Mouse (Mus musculus): Measurements from ENCODE around the gene Tor4a.

Gene Tor4a

DNA sequence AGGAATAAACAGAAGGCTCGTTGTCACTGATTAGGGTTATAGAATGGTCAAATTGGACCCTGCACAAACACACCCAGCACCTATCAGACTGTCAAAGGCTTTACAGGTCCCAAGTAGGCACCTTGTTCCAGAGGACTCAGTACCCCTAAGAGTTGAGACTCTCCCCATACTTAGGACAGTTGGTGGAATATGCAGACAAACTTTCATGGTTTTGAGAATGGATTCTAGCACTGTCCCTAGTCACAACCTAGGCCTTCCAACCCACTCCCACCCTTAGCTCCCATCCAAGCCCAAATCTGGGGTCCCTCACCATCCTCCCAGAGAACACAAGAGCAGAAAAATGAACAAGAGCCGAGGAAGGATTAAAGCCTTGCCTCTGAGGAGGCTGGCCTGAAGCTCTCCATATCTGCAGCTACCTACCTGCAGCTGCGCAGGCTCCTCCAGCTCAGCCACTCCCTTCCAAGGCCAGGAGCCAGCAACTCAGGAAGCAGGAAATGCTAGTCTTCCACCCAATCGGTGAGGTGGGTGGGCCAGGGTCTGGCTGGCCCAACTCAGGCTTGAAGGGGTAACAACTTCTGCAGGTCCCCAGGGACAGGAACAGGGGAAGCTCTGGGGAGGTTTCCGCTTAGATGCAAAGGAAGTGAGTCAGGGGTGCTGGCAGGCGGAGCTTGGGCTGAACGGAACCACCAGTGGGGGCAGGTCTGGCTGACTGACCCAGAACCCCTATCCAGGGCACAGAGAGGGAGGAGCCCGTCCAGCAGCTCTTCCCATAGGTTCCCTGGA, at the start of gene Tor4a:
Tor4a (minus strand) TSS at position 715 of the 783 bp plus-strand sequence.
- no peak; the same call in 1 of the 2 replicates for TF ChIP-seq GATA4 (IDR thresholded peaks at IDR 0.05; ENCODE audit: insufficient replicate concordance, low read length)

- no peak for TF ChIP-seq GATA4 (IDR thresholded peaks at IDR 0.05; ENCODE audit: insufficient replicate concordance, low read length)
Measured at GRCm38 (mm10) chr2:25244144-25244543, 47.5 kb upstream of the Tor4a start.

DNA sequence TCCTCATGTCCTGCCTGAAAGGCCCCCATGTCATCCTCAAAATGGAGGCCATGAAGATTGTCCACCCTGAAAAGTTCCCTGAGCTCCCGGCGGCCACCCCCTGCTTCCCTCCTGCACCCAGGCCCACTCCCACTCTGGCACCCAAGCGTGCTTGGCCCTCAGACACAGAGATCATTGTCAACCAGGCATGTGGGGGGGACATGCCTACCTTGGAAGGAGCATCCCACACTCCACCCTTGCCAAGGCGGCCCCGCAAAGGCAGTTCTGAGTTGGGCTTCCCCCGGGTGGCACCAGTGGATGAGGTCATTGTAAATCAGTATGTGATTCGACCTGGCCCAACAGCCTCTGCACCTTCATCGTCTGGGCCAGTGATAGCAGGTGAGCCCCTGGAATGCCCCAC, 46.7 kb upstream of the Tor4a start:
- no peak for TF ChIP-seq GATA4 (IDR thresholded peaks at IDR 0.05; ENCODE audit: insufficient replicate concordance, low read length)

DNA sequence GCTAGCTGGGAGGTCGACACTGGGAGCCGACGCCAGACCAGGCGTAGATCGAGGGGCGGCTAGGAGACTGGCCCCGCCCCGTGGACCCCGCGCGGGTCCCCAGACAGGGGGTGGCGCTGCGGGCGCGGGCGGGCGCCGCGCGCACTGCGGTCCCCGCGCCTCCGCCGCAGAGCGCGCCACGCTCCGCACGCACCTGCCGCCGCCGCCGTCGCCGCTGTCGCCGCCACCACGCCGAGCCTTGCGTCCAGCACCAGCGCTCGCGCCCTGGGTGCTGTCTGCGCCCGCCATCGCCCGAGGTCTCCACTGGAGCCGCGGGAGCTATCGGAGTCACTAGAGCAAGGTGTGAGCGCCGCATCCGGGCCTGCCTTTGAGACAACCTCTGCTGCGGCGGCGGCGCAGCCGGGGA, 45.4 kb upstream of the Tor4a start, which contains the start of the genes Rnf208 and Cysrt1:
Rnf208 (plus strand) TSS at position 155 of the 406 bp plus-strand sequence.
Cysrt1 (minus strand) TSS at position 352 of the 406 bp plus-strand sequence.
- no peak for TF ChIP-seq GATA4 (IDR thresholded peaks at IDR 0.05; ENCODE audit: insufficient replicate concordance, low read length)

DNA sequence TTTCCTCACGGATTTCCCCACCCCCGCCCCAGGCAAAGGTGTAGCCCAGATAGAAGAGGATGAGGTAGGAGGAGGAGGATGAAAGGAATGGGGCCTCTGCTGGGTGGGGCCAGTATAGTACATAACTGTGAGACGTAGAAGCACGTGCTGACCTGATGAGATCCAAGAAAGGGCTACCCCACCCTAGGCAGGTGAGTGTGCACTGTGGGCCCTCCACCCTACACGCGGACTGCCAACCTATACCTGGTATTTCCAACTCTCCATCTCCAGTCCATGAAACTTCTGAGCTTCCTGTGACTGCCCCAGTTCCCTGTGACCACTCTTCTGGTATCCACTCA, 44.7 kb upstream of the Tor4a start:
- no peak for TF ChIP-seq GATA4 (IDR thresholded peaks at IDR 0.05; ENCODE audit: insufficient replicate concordance, low read length)

- no peak for TF ChIP-seq GATA4 (IDR thresholded peaks at IDR 0.05; ENCODE audit: insufficient replicate concordance, low read length)
Measured at GRCm38 (mm10) chr2:25240723-25241437, 44.2 kb upstream of the Tor4a start.

DNA sequence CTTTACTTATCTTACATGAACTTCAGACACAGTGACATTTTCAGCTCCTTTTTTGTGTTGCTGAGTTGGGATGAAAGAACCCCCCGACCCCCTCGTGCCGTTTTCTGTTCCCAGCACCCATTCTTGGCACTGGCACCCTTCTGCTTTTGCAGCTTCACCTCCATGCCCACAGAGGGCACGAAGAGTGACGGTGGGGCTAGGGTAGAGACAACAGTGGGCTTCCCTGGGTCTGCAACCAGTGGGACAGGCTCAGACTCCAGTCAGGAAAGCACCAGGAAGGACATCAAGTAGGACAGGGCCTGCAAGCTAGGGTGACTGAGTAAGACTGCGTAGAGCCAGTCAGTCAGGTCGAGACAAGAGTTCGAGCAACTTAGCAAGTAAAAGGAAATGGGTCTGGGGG, 43.6 kb upstream of the Tor4a start:
- TF ChIP-seq GATA4 (IDR thresholded peaks at IDR 0.05; ENCODE audit: insufficient replicate concordance, low read length), result no peak

DNA sequence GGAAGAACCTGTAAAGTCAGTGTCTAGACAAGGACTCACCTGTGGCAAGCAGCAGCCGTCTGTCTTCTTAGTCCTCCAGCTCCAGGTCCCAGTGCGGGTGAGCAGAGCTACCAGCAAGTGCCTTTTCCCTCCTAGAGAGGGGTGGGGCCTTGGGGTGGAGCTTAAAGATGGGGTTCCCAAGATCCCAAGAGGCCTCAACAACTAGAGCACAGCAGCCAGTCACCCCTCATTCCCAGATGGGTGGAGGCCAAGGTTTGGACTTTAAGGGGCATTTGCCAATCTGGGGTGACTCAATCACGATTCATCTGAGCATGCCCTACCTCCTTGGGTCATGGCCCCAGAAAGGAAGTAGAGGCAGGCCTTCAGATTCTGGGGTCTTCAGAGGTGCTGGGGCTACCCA, 43.1 kb upstream of the Tor4a start:
- TF ChIP-seq GATA4 (IDR thresholded peaks at IDR 0.05; ENCODE audit: insufficient replicate concordance, low read length), result no peak

GRCm38 (mm10) chr2:25238106-25238505, 41.4 kb upstream of the Tor4a start:
- TF ChIP-seq GATA4 (IDR thresholded peaks at IDR 0.05; ENCODE audit: insufficient replicate concordance, low read length), result no peak

- TF ChIP-seq GATA4 (IDR thresholded peaks at IDR 0.05; ENCODE audit: insufficient replicate concordance, low read length), result no peak
Measured at GRCm38 (mm10) chr2:25237522-25237921, 40.8 kb upstream of the Tor4a start.

DNA sequence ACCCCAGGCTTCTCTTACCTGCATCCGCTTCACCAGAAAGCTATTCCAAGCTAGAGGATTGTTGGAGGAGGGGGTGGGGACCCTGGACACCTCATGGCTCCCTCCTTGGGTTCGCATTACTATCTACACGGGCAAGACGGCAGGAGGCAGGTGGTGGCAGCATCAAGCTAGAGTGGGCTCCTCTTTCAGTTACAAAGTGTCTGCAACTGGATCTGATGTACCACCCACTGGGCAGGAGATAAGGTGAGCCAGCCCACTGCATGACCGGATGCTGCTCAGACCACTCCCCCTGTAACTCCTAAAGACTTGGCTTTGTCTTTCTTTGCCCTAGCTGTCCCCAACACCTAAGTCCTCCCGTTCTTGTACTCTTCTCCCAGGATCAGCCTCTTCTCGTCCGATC, 39.9 kb upstream of the Tor4a start, which contains the start of gene Rnf224:
Rnf224 (minus strand) TSS at position 174 of the 400 bp plus-strand sequence.
- TF ChIP-seq GATA4 (IDR thresholded peaks at IDR 0.05; ENCODE audit: insufficient replicate concordance, low read length), result no peak

DNA sequence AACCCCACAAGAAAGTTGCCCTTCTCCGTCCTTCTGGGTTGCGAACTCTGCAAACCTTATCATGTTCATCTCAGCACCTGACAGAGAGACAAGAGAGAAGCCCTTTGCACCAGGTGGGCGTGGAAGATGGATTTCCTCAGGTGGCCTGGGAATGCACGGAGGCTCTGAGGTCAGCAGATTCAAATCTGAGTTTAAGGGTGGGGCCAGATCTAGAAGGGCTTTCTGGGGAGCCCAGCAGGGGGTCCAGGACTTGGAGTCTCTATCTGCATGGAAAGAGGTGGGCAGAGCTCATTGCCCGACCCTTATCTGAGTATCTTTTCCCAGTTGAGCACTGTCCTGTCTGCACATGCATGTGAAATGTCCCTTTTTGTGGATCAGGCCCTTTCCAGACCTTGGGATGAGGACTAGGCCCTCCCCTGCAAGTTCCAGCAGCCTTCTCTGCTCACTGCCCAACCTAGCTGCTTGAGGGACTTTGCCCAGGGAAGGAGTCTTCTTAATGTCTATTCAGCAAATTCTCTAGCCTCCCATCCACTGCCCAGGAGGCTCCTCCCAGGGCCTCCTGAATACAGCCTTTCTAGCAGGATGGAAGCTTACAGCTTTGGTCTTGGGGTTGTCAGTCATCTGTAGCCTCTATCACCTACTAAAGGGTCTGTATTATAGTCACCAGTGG, 38.0 kb upstream of the Tor4a start:
- no peak for TF ChIP-seq GATA4 (IDR thresholded peaks at IDR 0.05; ENCODE audit: insufficient replicate concordance, low read length)

DNA sequence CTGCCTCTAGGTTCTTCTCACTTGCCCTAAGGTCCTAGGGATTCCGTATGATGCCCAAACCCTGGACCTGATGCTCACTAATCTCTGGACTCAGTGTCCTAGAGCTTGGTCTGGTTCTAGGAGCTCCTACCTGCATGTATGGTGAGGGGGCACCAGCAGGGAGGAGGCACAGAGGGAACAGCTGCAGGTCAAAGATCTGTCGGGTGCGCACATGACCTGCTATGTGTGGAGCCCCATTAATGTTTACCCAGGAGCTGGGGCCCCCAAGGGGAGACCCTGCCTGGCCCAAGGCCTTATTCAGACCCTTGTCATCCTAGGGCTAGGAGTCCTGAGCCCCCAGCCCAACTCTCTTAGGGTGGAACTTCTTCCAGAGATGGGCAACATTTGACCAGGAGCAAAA, 37.4 kb upstream of the Tor4a start, which contains the start of gene Slc34a3:
Slc34a3 (minus strand) TSS at position 315 of the 400 bp plus-strand sequence.
- TF ChIP-seq GATA4 (IDR thresholded peaks at IDR 0.05; ENCODE audit: insufficient replicate concordance, low read length), result no peak

DNA sequence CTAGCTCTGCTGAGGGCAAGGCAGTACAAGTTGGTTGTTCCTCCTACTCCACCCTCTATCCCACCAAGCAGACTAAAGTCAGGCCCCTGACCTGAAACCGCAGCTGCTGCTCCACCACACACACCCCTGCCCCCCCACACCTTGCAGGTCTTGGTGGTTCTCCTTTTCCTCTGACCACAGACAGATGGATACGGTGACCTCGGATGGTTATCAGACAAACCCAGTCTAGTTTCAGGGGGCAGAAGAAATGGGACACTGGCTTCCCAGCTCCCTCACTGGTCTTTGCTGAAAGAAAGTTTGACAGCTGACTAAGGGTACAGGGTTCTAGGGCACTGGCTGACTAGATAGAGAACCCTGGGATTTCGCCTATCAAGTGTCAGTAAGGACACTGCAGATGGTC, 36.7 kb upstream of the Tor4a start:
- TF ChIP-seq GATA4 (IDR thresholded peaks at IDR 0.05; ENCODE audit: insufficient replicate concordance, low read length), result no peak

DNA sequence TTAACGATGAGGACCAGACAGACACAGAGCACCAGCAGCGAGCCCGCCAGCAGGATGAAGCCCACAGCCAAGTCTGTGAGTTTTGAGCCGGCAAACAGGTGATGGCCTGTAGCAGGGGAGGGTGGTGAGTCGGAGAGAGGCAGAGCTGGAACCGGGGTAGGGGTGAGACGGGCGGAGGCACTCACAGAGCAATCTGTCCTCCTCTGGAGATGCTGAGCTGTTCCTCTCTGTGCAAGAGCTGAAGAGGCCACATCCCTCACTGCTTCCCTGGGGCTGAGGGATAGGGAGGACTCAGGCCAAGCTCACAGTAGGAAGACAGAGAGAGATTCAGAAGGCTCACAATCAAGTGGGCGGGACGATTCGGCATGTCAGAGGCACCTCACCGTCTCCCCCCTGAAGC, 34.4 kb upstream of the Tor4a start:
- TF ChIP-seq GATA4 (IDR thresholded peaks at IDR 0.05; ENCODE audit: insufficient replicate concordance, low read length), result no peak

- no peak for TF ChIP-seq GATA4 (IDR thresholded peaks at IDR 0.05; ENCODE audit: insufficient replicate concordance, low read length)
Measured at GRCm38 (mm10) chr2:25230581-25230980, 33.9 kb upstream of the Tor4a start.
